Mouse (Mus musculus): ENCODE results near the gene Rbm42. TPM values are rescaled to one million over a fixed set of nuclear protein-coding genes. Genes with fewer than 3 reads are reported as not detected.

Rbm42 gene
- polyA plus RNA-seq, 1 experiment from 2014 or later: 88.1 TPM

DNA sequence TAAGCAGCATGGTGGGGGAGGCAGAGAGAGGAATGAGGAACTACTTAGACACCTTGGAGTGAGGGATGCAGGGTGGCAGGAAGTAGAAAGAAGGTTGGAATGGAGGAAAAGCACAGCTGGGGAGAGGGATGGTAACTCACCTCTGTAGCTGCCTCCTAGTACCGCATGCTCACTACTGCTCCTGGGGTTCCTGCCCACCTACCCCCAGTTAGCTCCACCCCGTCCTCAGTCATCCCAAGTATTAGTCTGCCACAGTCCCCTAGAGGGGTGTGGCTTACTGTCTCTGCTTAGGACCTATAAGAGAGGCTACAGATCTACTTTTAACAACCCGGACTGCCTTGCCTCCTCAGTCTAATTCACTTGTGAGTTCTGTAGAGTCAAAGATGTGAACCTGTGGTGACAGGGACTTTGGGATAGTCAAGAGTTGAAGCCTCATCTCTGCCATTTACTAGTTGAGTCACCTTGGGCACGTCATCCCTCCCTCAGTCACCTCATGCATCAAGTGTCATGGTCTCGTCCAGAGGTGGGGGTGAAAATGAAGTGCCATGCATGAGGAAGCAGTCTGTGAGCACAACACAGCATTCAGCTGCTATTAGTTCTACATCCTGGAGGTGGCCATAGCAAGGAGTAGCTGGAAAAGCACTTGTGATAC lies 57.2 kb downstream of the Rbm42 start:
- Histone ChIP-seq H3K4me3 (ENCODE audit: low read depth, low read length) (no peak overlapping the region), H3K9ac (ENCODE audit: low read length) (no peak overlapping the region), H3K9me3 (ENCODE audit: control insufficient read depth, low read length) (no peaks in the 10 kb centered on the region), H3K4me1 (replicated peaks; ENCODE audit: control insufficient read depth, insufficient read depth) (no peaks in the 10 kb centered on the region; the same call in 1 of the 2 replicates), H3K27ac (replicated peaks) (no peak overlapping the region), H3K27me3 (ENCODE audit: control insufficient read depth, insufficient read depth, low read length) (no peaks in the 10 kb centered on the region), H3K36me3 (ENCODE audit: control insufficient read depth, insufficient read depth, low read length) (no peaks in the 10 kb centered on the region), H3K4me2 (replicated peaks; ENCODE audit: low read depth) (no peak overlapping the region)
- TF ChIP-seq EP300 (optimal IDR thresholded peaks at IDR 0.05) (no peak), CTCF (IDR thresholded peaks at IDR 0.05; ENCODE audit: low read depth) (no peak)
- no peak for ATAC-seq (ENCODE audit: low FRiP score, low TSS enrichment)
- WGBS: 47% methylated on average over 5 of the region's 5 CpGs
- DNase-seq (ENCODE audit: low spot score): no peak

DNA sequence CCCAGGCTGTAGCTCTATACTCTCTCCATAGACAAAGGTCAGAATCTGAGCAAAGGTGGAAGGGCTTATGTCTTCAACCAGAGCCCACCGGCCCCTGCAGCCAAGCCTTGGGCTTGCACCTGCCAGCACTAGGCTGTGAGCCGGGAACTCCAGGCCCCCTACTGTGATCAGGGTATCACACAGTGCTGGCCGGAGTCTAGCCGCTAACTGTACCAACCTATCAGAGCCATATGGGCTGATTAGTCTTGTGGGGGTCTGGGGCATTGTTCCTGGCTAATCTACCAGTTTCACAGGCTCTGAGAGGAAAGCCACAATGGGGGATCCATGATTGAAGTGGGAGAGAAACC lies 58.5 kb downstream of the Rbm42 start:
- Histone ChIP-seq H3K9me3 (ENCODE audit: control insufficient read depth, low read length) (no peaks in the 10 kb centered on the region), H3K36me3 (ENCODE audit: control insufficient read depth, insufficient read depth, low read length) (no peaks in the 10 kb centered on the region), H3K27ac (replicated peaks) (no peak overlapping the region), H3K4me1 (replicated peaks; ENCODE audit: control insufficient read depth, insufficient read depth) (peaks cover 3% of the 10 kb centered on the region; the same call in 1 of the 2 replicates), H3K4me2 (replicated peaks; ENCODE audit: low read depth) (no peak overlapping the region), H3K4me3 (ENCODE audit: low read depth, low read length) (no peak overlapping the region), H3K27me3 (ENCODE audit: control insufficient read depth, insufficient read depth, low read length) (no peaks in the 10 kb centered on the region), H3K9ac (ENCODE audit: low read length) (no peak overlapping the region)
- TF ChIP-seq CTCF (IDR thresholded peaks at IDR 0.05; ENCODE audit: low read depth): no peak
- no peak for TF ChIP-seq EP300 (optimal IDR thresholded peaks at IDR 0.05)
- ATAC-seq (ENCODE audit: low FRiP score, low TSS enrichment) (no peak), DNase-seq (ENCODE audit: low spot score) (no peak)
- 80% methylated on average over 4 of the region's 4 CpGs for WGBS

Other genes starting within 250 kb of the Rbm42 start
- gene Tyrobp, start 236.6 kb downstream of the Rbm42 start, polyA plus RNA-seq (2015; fragmentation: Nextera tagmentation; extraction: Ambion mirVana): 66.6 and 71.0 TPM in 2 replicates
- gene Hcst, start 230.5 kb downstream of the Rbm42 start, polyA plus RNA-seq (2015; fragmentation: Nextera tagmentation; extraction: Ambion mirVana): 3.2 and 3.7 TPM in 2 replicates
- gene Nfkbid, start 228.6 kb downstream of the Rbm42 start, polyA plus RNA-seq (2015; fragmentation: Nextera tagmentation; extraction: Ambion mirVana): 1.1 TPM in 2 replicates
- gene Aplp1, start 204.8 kb downstream of the Rbm42 start, polyA plus RNA-seq (2015; fragmentation: Nextera tagmentation; extraction: Ambion mirVana): 21.7 and 24.1 TPM in 2 replicates
- 0.18 TPM in 2 replicates for gene Kirrel2, start 192.6 kb downstream of the Rbm42 start, polyA plus RNA-seq (2015; fragmentation: Nextera tagmentation; extraction: Ambion mirVana)
- gene Nphs1, start 192.0 kb downstream of the Rbm42 start, polyA plus RNA-seq (2015; fragmentation: Nextera tagmentation; extraction: Ambion mirVana): 0.16 and 0.25 TPM in 2 replicates
- 0.42 and 0.68 TPM in 2 replicates for gene Prodh2, start 156.7 kb downstream of the Rbm42 start, polyA plus RNA-seq (2015; fragmentation: Nextera tagmentation; extraction: Ambion mirVana)
- 1.5 and 1.6 TPM in 2 replicates for gene Arhgap33, start 115.3 kb downstream of the Rbm42 start, polyA plus RNA-seq (2015; fragmentation: Nextera tagmentation; extraction: Ambion mirVana)
- gene Hspb6, start 98.1 kb downstream of the Rbm42 start, polyA plus RNA-seq (2015; fragmentation: Nextera tagmentation; extraction: Ambion mirVana): 66.4 and 75.7 TPM in 2 replicates
- 2.2 and 2.3 TPM in 2 replicates for gene Proser3, start 98.0 kb downstream of the Rbm42 start, polyA plus RNA-seq (2015; fragmentation: Nextera tagmentation; extraction: Ambion mirVana)
- 30.2 and 30.9 TPM in 2 replicates for gene Lin37, start 90.5 kb downstream of the Rbm42 start, polyA plus RNA-seq (2015; fragmentation: Nextera tagmentation; extraction: Ambion mirVana)
- gene U2af1l4, start 87.0 kb downstream of the Rbm42 start, polyA plus RNA-seq (2015; fragmentation: Nextera tagmentation; extraction: Ambion mirVana): 60.5 and 63.9 TPM in 2 replicates
- gene Gm49396, start 87.0 kb downstream of the Rbm42 start, polyA plus RNA-seq (2015; fragmentation: Nextera tagmentation; extraction: Ambion mirVana): 2.5 and 2.6 TPM in 2 replicates
- gene Psenen, start 86.7 kb downstream of the Rbm42 start, polyA plus RNA-seq (2015; fragmentation: Nextera tagmentation; extraction: Ambion mirVana): 185 and 197 TPM in 2 replicates
- gene Igflr1, start 84.9 kb downstream of the Rbm42 start, polyA plus RNA-seq (2015; fragmentation: Nextera tagmentation; extraction: Ambion mirVana): 1.3 and 1.4 TPM in 2 replicates
- gene Kmt2b, start 61.6 kb downstream of the Rbm42 start, polyA plus RNA-seq (2015; fragmentation: Nextera tagmentation; extraction: Ambion mirVana): 3.3 and 3.7 TPM in 2 replicates
- gene Zbtb32, start 51.4 kb downstream of the Rbm42 start, polyA plus RNA-seq (2015; fragmentation: Nextera tagmentation; extraction: Ambion mirVana): 1.6 and 1.8 TPM in 2 replicates
- gene Upk1a, start 37.5 kb downstream of the Rbm42 start, polyA plus RNA-seq (2015; fragmentation: Nextera tagmentation; extraction: Ambion mirVana): 0.71 and 0.92 TPM in 2 replicates
- 1,340 and 1,422 TPM in 2 replicates for gene Cox6b1, start 24.2 kb downstream of the Rbm42 start, polyA plus RNA-seq (2015; fragmentation: Nextera tagmentation; extraction: Ambion mirVana)
- not detected in 2 replicates for gene Etv2, start 14.5 kb downstream of the Rbm42 start, polyA plus RNA-seq (2015; fragmentation: Nextera tagmentation; extraction: Ambion mirVana)
- 10.8 and 11.7 TPM in 2 replicates for gene Haus5, start 14.7 kb upstream of the Rbm42 start, polyA plus RNA-seq (2015; fragmentation: Nextera tagmentation; extraction: Ambion mirVana)
- 0.21 TPM in 1 of 2 replicates, not detected in the other for gene Pmis2, start 21.3 kb upstream of the Rbm42 start, polyA plus RNA-seq (2015; fragmentation: Nextera tagmentation; extraction: Ambion mirVana)
- gene 2200002J24Rik, start 48.6 kb upstream of the Rbm42 start, polyA plus RNA-seq (2015; fragmentation: Nextera tagmentation; extraction: Ambion mirVana): 54.4 and 61.2 TPM in 2 replicates
- 601 and 695 TPM in 2 replicates for gene Atp4a, start 61.9 kb upstream of the Rbm42 start, polyA plus RNA-seq (2015; fragmentation: Nextera tagmentation; extraction: Ambion mirVana)
- gene Tmem147, start 79.2 kb upstream of the Rbm42 start, polyA plus RNA-seq (2015; fragmentation: Nextera tagmentation; extraction: Ambion mirVana): 210 and 221 TPM in 2 replicates
- 0.27 and 0.30 TPM in 2 replicates for gene Gapdhs, start 93.4 kb upstream of the Rbm42 start, polyA plus RNA-seq (2015; fragmentation: Nextera tagmentation; extraction: Ambion mirVana)
- 438 and 453 TPM in 2 replicates for gene Sbsn, start 101.2 kb upstream of the Rbm42 start, polyA plus RNA-seq (2015; fragmentation: Nextera tagmentation; extraction: Ambion mirVana)
- gene Dmkn, start 113.4 kb upstream of the Rbm42 start, polyA plus RNA-seq (2015; fragmentation: Nextera tagmentation; extraction: Ambion mirVana): 1,959 and 2,038 TPM in 2 replicates
- gene Krtdap, start 137.6 kb upstream of the Rbm42 start, polyA plus RNA-seq (2015; fragmentation: Nextera tagmentation; extraction: Ambion mirVana): 12,744 and 13,054 TPM in 2 replicates
- 1.7 TPM in 2 replicates for gene Ffar2, start 173.5 kb upstream of the Rbm42 start, polyA plus RNA-seq (2015; fragmentation: Nextera tagmentation; extraction: Ambion mirVana)
- gene Ffar3, start 205.9 kb upstream of the Rbm42 start, polyA plus RNA-seq (2015; fragmentation: Nextera tagmentation; extraction: Ambion mirVana): 0.22 and 0.30 TPM in 2 replicates
- 0.04 and 0.06 TPM in 2 replicates for gene Ffar1, start 211.2 kb upstream of the Rbm42 start, polyA plus RNA-seq (2015; fragmentation: Nextera tagmentation; extraction: Ambion mirVana)
- 0.05 and 0.07 TPM in 2 replicates for gene Cd22, start 230.0 kb upstream of the Rbm42 start, polyA plus RNA-seq (2015; fragmentation: Nextera tagmentation; extraction: Ambion mirVana)

All from stomach, postnatal 0 days (tissue).